Mouse (Mus musculus): ENCODE measurements around the gene Fam166b. TPM values are rescaled to one million over a fixed set of nuclear protein-coding genes. Genes with fewer than 3 reads are reported as not detected.

Fam166b gene
- polyA plus RNA-seq, 1 experiment = 1.6 TPM

- no peaks in the 10 kb centered on the region for H3K36me3 ChIP-seq (ENCODE audit: control insufficient read depth, insufficient read depth, low read length)
- TF ChIP-seq CTCF (IDR thresholded peaks at IDR 0.05; ENCODE audit: control insufficient read depth, insufficient read depth, insufficient replicate concordance, low read depth, low read length) = no peak
- no peak for TF ChIP-seq POLR2A (IDR thresholded peaks at IDR 0.05; ENCODE audit: control insufficient read depth, low read depth, low read length)
- peaks cover 3% of the 10 kb centered on the region; the same call in 1 of the 2 replicates for H3K4me1 ChIP-seq (ENCODE audit: control insufficient read depth, insufficient read depth, low read length)
- no peak overlapping the region for H3K4me3 ChIP-seq (ENCODE audit: control insufficient read depth, low read depth, low read length)
- H3K27me3 ChIP-seq (ENCODE audit: control insufficient read depth, insufficient read depth, low read length) = no peaks in the 10 kb centered on the region
- H3K27ac ChIP-seq (ENCODE audit: control insufficient read depth, insufficient read depth, low read depth, low read length) = 0 out of 2 replicates have a peak overlapping the region, but pooled peaks have one; percentile 3
Observed at GRCm38 (mm10) chr4:43404697-43405096, 24.2 kb downstream of the Fam166b start.

GRCm38 (mm10) chr4:43402212-43402611 is 26.7 kb downstream of the Fam166b start:
- Histone ChIP-seq H3K4me1 (ENCODE audit: control insufficient read depth, insufficient read depth, low read length) (peaks cover 3% of the 10 kb centered on the region), H3K4me3 (ENCODE audit: control insufficient read depth, low read depth, low read length) (no peak overlapping the region)

GRCm38 (mm10) chr4:43401486-43401885 is 27.4 kb downstream of the Fam166b start:
- no peaks in the 10 kb centered on the region for H3K27me3 ChIP-seq (ENCODE audit: control insufficient read depth, insufficient read depth, low read length)
- no peaks in the 10 kb centered on the region for H3K36me3 ChIP-seq (ENCODE audit: control insufficient read depth, insufficient read depth, low read length)
- peak overlapping the region; percentile 12; the same call in 1 of the 2 replicates for H3K27ac ChIP-seq (ENCODE audit: control insufficient read depth, insufficient read depth, low read depth, low read length)
- no peak for TF ChIP-seq POLR2A (IDR thresholded peaks at IDR 0.05; ENCODE audit: control insufficient read depth, low read depth, low read length)
- TF ChIP-seq CTCF (IDR thresholded peaks at IDR 0.05; ENCODE audit: control insufficient read depth, insufficient read depth, insufficient replicate concordance, low read depth, low read length) = no peak
- H3K4me1 ChIP-seq (ENCODE audit: control insufficient read depth, insufficient read depth, low read length) = peaks cover 3% of the 10 kb centered on the region
- H3K4me3 ChIP-seq (ENCODE audit: control insufficient read depth, low read depth, low read length) = no peak overlapping the region

More at GRCm38 (mm10) chr4:43402212-43402611, 26.7 kb downstream of the Fam166b start:
- no peak overlapping the region; the same call in 1 of the 2 replicates for H3K27ac ChIP-seq (ENCODE audit: control insufficient read depth, insufficient read depth, low read depth, low read length)
- no peaks in the 10 kb centered on the region for H3K27me3 ChIP-seq (ENCODE audit: control insufficient read depth, insufficient read depth, low read length)
- H3K36me3 ChIP-seq (ENCODE audit: control insufficient read depth, insufficient read depth, low read length) = no peaks in the 10 kb centered on the region
- TF ChIP-seq POLR2A (IDR thresholded peaks at IDR 0.05; ENCODE audit: control insufficient read depth, low read depth, low read length) (no peak), CTCF (IDR thresholded peaks at IDR 0.05; ENCODE audit: control insufficient read depth, insufficient read depth, insufficient replicate concordance, low read depth, low read length) (no peak)

- Histone ChIP-seq H3K36me3 (ENCODE audit: control insufficient read depth, insufficient read depth, low read length) (no peaks in the 10 kb centered on the region), H3K27me3 (ENCODE audit: control insufficient read depth, insufficient read depth, low read length) (no peaks in the 10 kb centered on the region), H3K27ac (ENCODE audit: control insufficient read depth, insufficient read depth, low read depth, low read length) (no peak overlapping the region; the same call in 1 of the 2 replicates), H3K4me3 (ENCODE audit: control insufficient read depth, low read depth, low read length) (no peak overlapping the region), H3K4me1 (ENCODE audit: control insufficient read depth, insufficient read depth, low read length) (peaks cover 3% of the 10 kb centered on the region)
- TF ChIP-seq POLR2A (IDR thresholded peaks at IDR 0.05; ENCODE audit: control insufficient read depth, low read depth, low read length) (no peak), CTCF (IDR thresholded peaks at IDR 0.05; ENCODE audit: control insufficient read depth, insufficient read depth, insufficient replicate concordance, low read depth, low read length) (no peak)
Observed at GRCm38 (mm10) chr4:43400976-43401375, 28.0 kb downstream of the Fam166b start.

- no peak for TF ChIP-seq CTCF (IDR thresholded peaks at IDR 0.05; ENCODE audit: control insufficient read depth, insufficient read depth, insufficient replicate concordance, low read depth, low read length)
- TF ChIP-seq POLR2A (IDR thresholded peaks at IDR 0.05; ENCODE audit: control insufficient read depth, low read depth, low read length) = no peak
- Histone ChIP-seq H3K27me3 (ENCODE audit: control insufficient read depth, insufficient read depth, low read length) (no peaks in the 10 kb centered on the region), H3K36me3 (ENCODE audit: control insufficient read depth, insufficient read depth, low read length) (no peaks in the 10 kb centered on the region), H3K4me1 (ENCODE audit: control insufficient read depth, insufficient read depth, low read length) (no peaks in the 10 kb centered on the region; the same call in none of the 2 replicates), H3K4me3 (ENCODE audit: control insufficient read depth, low read depth, low read length) (no peak overlapping the region; the same call in 1 of the 2 replicates), H3K27ac (ENCODE audit: control insufficient read depth, insufficient read depth, low read depth, low read length) (peak overlapping the region; percentile 56)
Observed at GRCm38 (mm10) chr4:43399391-43400131, 29.4 kb downstream of the Fam166b start.

- Histone ChIP-seq H3K4me3 (ENCODE audit: control insufficient read depth, low read depth, low read length) (no peak overlapping the region), H3K27ac (ENCODE audit: control insufficient read depth, insufficient read depth, low read depth, low read length) (peak overlapping the region; percentile 56), H3K4me1 (ENCODE audit: control insufficient read depth, insufficient read depth, low read length) (no peaks in the 10 kb centered on the region; the same call in none of the 2 replicates), H3K27me3 (ENCODE audit: control insufficient read depth, insufficient read depth, low read length) (no peaks in the 10 kb centered on the region), H3K36me3 (ENCODE audit: control insufficient read depth, insufficient read depth, low read length) (no peaks in the 10 kb centered on the region)
- TF ChIP-seq CTCF (IDR thresholded peaks at IDR 0.05; ENCODE audit: control insufficient read depth, insufficient read depth, insufficient replicate concordance, low read depth, low read length) = no peak
- no peak for TF ChIP-seq POLR2A (IDR thresholded peaks at IDR 0.05; ENCODE audit: control insufficient read depth, low read depth, low read length)
Observed at GRCm38 (mm10) chr4:43398829-43399331, 30.1 kb downstream of the Fam166b start.

GRCm38 (mm10) chr4:43398014-43398413 is 30.9 kb downstream of the Fam166b start:
- Histone ChIP-seq H3K27me3 (ENCODE audit: control insufficient read depth, insufficient read depth, low read length) (no peaks in the 10 kb centered on the region), H3K36me3 (ENCODE audit: control insufficient read depth, insufficient read depth, low read length) (no peaks in the 10 kb centered on the region), H3K4me3 (ENCODE audit: control insufficient read depth, low read depth, low read length) (no peak overlapping the region), H3K4me1 (ENCODE audit: control insufficient read depth, insufficient read depth, low read length) (no peaks in the 10 kb centered on the region; the same call in none of the 2 replicates), H3K27ac (ENCODE audit: control insufficient read depth, insufficient read depth, low read depth, low read length) (no peak overlapping the region)
- TF ChIP-seq CTCF (IDR thresholded peaks at IDR 0.05; ENCODE audit: control insufficient read depth, insufficient read depth, insufficient replicate concordance, low read depth, low read length) (no peak), POLR2A (IDR thresholded peaks at IDR 0.05; ENCODE audit: control insufficient read depth, low read depth, low read length) (no peak)
